Mouse (Mus musculus): ENCODE measurements around the gene Lysmd3.
"Not testable (repeated sequence)": the region's sequence is repeated elsewhere in the genome, so short reads cannot be mapped to it uniquely, and the experiment has no call there.

Gene Lysmd3

GRCm38 (mm10) chr13:81657351-81658052 is at the start of gene Lysmd3:
TSS of gene Lysmd3 (plus strand) at chr13:81657663.
- in situ Hi-C loops (cut with MboI, MseI): loop anchor here (25.0 kb wide), 1 partner anchor 795 kb away; no protein-coding TSS in a partner anchor

- in situ Hi-C loops (cut with MboI, MseI): no loop called here
These were observed 47.1 kb upstream of the Lysmd3 start for GRCm38 (mm10) chr13:81610349-81610748.

- in situ Hi-C loops (cut with MboI, MseI): not testable (repeated sequence)
These were observed 29.6 kb upstream of the Lysmd3 start for GRCm38 (mm10) chr13:81627861-81628260.

- in situ Hi-C loops (cut with MboI, MseI): no loop called here
These were observed 28.8 kb upstream of the Lysmd3 start for GRCm38 (mm10) chr13:81628631-81629190.

GRCm38 (mm10) chr13:81629395-81629794 is 28.1 kb upstream of the Lysmd3 start:
- in situ Hi-C loops (cut with MboI, MseI): no loop called here

GRCm38 (mm10) chr13:81630566-81630965 is 26.9 kb upstream of the Lysmd3 start:
- in situ Hi-C loops (cut with MboI, MseI): no loop called here

GRCm38 (mm10) chr13:81632720-81633415 is 24.6 kb upstream of the Lysmd3 start, which contains the start of gene Adgrv1:
TSS of gene Adgrv1 (minus strand) at chr13:81633154.
- in situ Hi-C loops (cut with MboI, MseI): no loop called here

GRCm38 (mm10) chr13:81639624-81640023 is 17.8 kb upstream of the Lysmd3 start:
- in situ Hi-C loops (cut with MboI, MseI): loop anchor here (5.0 kb wide), 1 partner anchor 192 kb away; no protein-coding TSS in a partner anchor

- in situ Hi-C loops (cut with MboI, MseI): no loop called here
These were observed 16.6 kb upstream of the Lysmd3 start for GRCm38 (mm10) chr13:81640881-81641280.

- in situ Hi-C loops (cut with MboI, MseI): no loop called here
These were observed 16.0 kb upstream of the Lysmd3 start for GRCm38 (mm10) chr13:81641289-81642045.

GRCm38 (mm10) chr13:81642491-81643149 is 14.8 kb upstream of the Lysmd3 start:
- in situ Hi-C loops (cut with MboI, MseI): no loop called here

GRCm38 (mm10) chr13:81644047-81644565 is 13.4 kb upstream of the Lysmd3 start:
- in situ Hi-C loops (cut with MboI, MseI): no loop called here

- in situ Hi-C loops (cut with MboI, MseI): no loop called here
These were observed 11.1 kb upstream of the Lysmd3 start for GRCm38 (mm10) chr13:81646348-81646747.

GRCm38 (mm10) chr13:81650382-81650781 is 7.1 kb upstream of the Lysmd3 start:
- in situ Hi-C loops (cut with MboI, MseI): loop anchor here (25.0 kb wide), 1 partner anchor 788 kb away; no protein-coding TSS in a partner anchor

GRCm38 (mm10) chr13:81656091-81656850 is 1.2 kb upstream of the Lysmd3 start:
- in situ Hi-C loops (cut with MboI, MseI): loop anchor here (25.0 kb wide), 1 partner anchor 794 kb away; no protein-coding TSS in a partner anchor

GRCm38 (mm10) chr13:81657008-81657350 is 484 bp upstream of the Lysmd3 start:
- in situ Hi-C loops (cut with MboI, MseI): loop anchor here (25.0 kb wide), 1 partner anchor 795 kb away; no protein-coding TSS in a partner anchor

- in situ Hi-C loops (cut with MboI, MseI): loop anchor here (25.0 kb wide), 1 partner anchor 796 kb away; no protein-coding TSS in a partner anchor
These were observed 740 bp downstream of the Lysmd3 start for GRCm38 (mm10) chr13:81658053-81658752.

GRCm38 (mm10) chr13:81663566-81664330 is 6.3 kb downstream of the Lysmd3 start:
- in situ Hi-C loops (cut with MboI, MseI): loop anchor here (25.0 kb wide), 1 partner anchor 801 kb away; no protein-coding TSS in a partner anchor

GRCm38 (mm10) chr13:81664331-81664698 is 6.9 kb downstream of the Lysmd3 start:
- in situ Hi-C loops (cut with MboI, MseI): loop anchor here (25.0 kb wide), 1 partner anchor 802 kb away; no protein-coding TSS in a partner anchor

Data from T-helper 2 cell (primary cell).